Mouse (Mus musculus) liver, postnatal 0 days (tissue): ENCODE results near the gene Ercc6l. TPM values are rescaled to one million over a fixed set of nuclear protein-coding genes. Genes with fewer than 3 reads are reported as not detected.

Source experiments
- ATAC-seq: fragments of 200-750 bp; cut with Nextera tagmentation; 2 replicates; pipeline ENCODE4 v1.8.0; 2017; ENCODE audit warnings: mild to moderate bottlenecking, moderate library complexity
- DNase-seq: peaks from one replicate; pipeline ENCODE4 v3.0.0-alpha.2; 2016
- H3K27ac ChIP-seq: fragments of 300-500 bp; sonication (generic); 2 replicates; pipeline ENCODE4 v1.5.1; 2014; ENCODE audit warnings: antibody characterized with exemption, moderate library complexity, mild to moderate bottlenecking, low read depth
- H3K27me3 ChIP-seq: fragments of 300-500 bp; sonication (generic); 2 replicates; pipeline ENCODE4 v1.6.1; 2014; ENCODE audit warnings: low read length, control low read depth, mixed read lengths; ENCODE audit not compliant: insufficient read depth
- H3K36me3 ChIP-seq: fragments of 300-500 bp; sonication (generic); replicated peaks from 2 replicates; pipeline ENCODE4 v1.6.1; 2014; ENCODE audit warnings: mild to moderate bottlenecking, control low read depth, low read length, moderate library complexity, mixed read lengths; ENCODE audit not compliant: insufficient read depth
- H3K4me1 ChIP-seq: fragments of 300-500 bp; sonication (generic); 2 replicates; pipeline ENCODE4 v1.6.1; 2014; ENCODE audit warnings: antibody characterized with exemption, mild to moderate bottlenecking, control low read depth; ENCODE audit not compliant: insufficient read depth
- H3K4me2 ChIP-seq: fragments of 300-500 bp; sonication (generic); 2 replicates; pipeline ENCODE4 v1.6.1; 2014; ENCODE audit warnings: low read depth, mild to moderate bottlenecking, low read length, moderate library complexity, mixed read lengths
- H3K4me3 ChIP-seq: fragments of 300-500 bp; sonication (generic); 2 replicates; pipeline ENCODE4 v1.5.1; 2014; ENCODE audit warnings: low read depth, low read length
- H3K9ac ChIP-seq: fragments of 300-500 bp; sonication (generic); replicated peaks from 2 replicates; pipeline ENCODE4 v1.6.1; 2014; ENCODE audit warnings: mild to moderate bottlenecking, moderate library complexity
- H3K9me3 ChIP-seq: fragments of 300-500 bp; sonication (generic); 2 replicates; pipeline ENCODE4 v1.6.1; 2016; ENCODE audit warnings: mild to moderate bottlenecking, control low read depth, low read length, mixed read lengths
- CTCF ChIP-seq: sonication (generic); IDR thresholded peaks from 2 replicates; pipeline ENCODE4 v1.5.1; 2016; ENCODE audit warnings: antibody characterized with exemption, low read depth
- EP300 ChIP-seq: IDR thresholded peaks from 2 replicates; pipeline ENCODE4 v1.6.1; 2016; ENCODE audit warnings: antibody characterized with exemption, low read depth, mild to moderate bottlenecking
- WGBS: fragments of 180-500 bp; shearing (Covaris S2); extraction: QIAGEN DNeasy Blood & Tissue Kit; methylation state at CpG from one replicate; pipeline ENCODE4 v1.1.7; 2014; ENCODE audit not compliant: insufficient replicate concordance; 5-methylcytosine and 5-hydroxymethylcytosine counted together
- polyA plus RNA-seq: library from polyadenylated mRNA; unstranded; fragments of >200 nt; fragmentation: Nextera tagmentation; extraction: Ambion mirVana; gene quantifications from 2 replicates; pipeline ENCODE4 v1.2.1, GENCODE M21; 2015

The Ercc6l gene
- polyA plus RNA-seq, 1 experiment from 2014 or later = 3.2 TPM

DNA sequence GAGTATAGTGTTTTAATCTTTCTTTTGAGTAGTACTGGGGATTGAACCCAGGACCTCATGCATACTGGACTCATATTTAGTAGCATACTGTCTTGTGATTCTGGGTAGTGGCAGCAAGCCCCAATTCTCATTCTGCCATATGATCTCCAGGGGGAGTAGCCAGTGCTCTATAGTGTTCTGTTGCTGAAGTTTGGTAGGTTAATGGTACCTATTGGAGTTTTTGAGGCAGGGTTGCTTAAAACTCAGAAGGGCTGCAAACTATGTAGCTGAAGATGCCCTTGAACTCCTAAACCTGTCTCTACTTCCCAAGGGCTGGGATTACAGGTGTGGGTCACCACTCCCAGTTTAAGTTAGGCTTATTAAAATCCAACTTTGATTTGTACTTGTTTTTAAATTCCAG, 25.7 kb upstream of the Ercc6l start:
- Histone ChIP-seq H3K4me2 (no peak overlapping the region), H3K36me3 (peaks cover 23% of the 10 kb centered on the region)
- ATAC-seq = no peak

DNA sequence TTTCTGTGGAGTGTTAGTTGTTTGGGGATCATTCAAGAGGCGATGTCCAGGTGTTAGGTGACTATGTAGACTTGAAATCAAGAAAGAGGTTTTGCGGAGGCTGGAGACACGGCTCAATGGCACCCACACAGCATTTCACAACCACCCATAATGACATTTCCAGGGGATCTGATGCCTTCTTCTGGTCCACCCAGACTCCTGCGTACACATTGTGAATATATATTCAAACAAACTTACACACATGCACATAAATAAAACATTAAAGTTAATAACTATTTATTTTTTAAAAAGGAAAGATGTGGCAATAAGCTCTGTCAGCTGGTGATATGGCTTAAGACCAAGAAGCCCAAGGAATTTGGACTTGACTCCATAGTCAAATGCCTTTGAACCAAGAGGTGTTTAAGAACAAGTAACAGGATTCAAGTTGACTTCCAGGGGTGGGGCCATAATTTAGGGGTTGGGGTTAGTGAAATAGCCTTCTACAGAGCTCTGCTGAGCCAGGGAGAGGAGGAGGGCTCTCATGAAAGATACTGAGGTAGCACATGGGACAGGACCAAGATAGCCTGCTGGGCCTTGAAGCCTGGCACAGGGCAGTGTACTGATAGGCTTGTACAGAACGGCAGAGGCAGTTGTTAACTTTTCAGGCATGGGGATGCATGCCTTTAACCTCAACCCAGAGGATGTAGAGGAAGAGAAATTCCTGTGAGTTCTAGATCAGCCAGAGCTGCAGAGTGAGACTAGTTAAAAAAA, 18.8 kb upstream of the Ercc6l start:
- TF ChIP-seq EP300 (no peak), CTCF (no peak)
- H3K27ac ChIP-seq = no peak overlapping the region
- H3K36me3 ChIP-seq = no peaks in the 10 kb centered on the region
- ATAC-seq (no peak), DNase-seq (no peak)
- 83% methylated on average over 5 of the region's 5 CpGs for WGBS
- no peak overlapping the region for H3K9ac ChIP-seq
- H3K4me3 ChIP-seq = no peak overlapping the region
- no peaks in the 10 kb centered on the region for H3K27me3 ChIP-seq
- no peak overlapping the region for H3K4me2 ChIP-seq
- H3K9me3 ChIP-seq = no peaks in the 10 kb centered on the region
- no peaks in the 10 kb centered on the region for H3K4me1 ChIP-seq

More for the DNA sequence above, 25.7 kb upstream of the Ercc6l start:
- H3K4me1 ChIP-seq = no peaks in the 10 kb centered on the region
- H3K9ac ChIP-seq = no peak overlapping the region
- no peaks in the 10 kb centered on the region for H3K27me3 ChIP-seq
- no peak overlapping the region for H3K27ac ChIP-seq
- DNase-seq = no peak
- H3K4me3 ChIP-seq = no peak overlapping the region
- no peak for TF ChIP-seq EP300
- TF ChIP-seq CTCF = no peak
- no peaks in the 10 kb centered on the region for H3K9me3 ChIP-seq

DNA sequence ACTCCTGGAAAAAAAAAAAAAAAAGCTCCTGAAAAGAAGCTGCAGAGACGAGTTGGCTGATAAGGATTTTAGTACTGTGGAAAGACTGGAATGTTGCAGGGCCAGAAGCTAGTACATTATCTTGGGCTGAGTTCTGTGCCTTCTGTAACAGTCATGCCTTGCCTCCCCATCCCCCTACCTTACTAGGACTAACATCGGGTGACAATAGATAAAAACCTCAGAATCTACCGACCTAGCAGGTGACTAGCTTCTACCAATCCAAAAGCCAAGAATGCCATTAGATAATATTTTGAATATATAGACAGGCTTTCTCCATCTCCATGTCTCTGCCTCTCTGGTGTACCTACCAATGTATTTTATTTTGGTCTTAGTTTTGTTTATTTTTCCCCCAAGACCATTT, 14.0 kb upstream of the Ercc6l start:
- Histone ChIP-seq H3K4me1 (no peaks in the 10 kb centered on the region), H3K36me3 (no peaks in the 10 kb centered on the region), H3K4me3 (no peak overlapping the region), H3K9me3 (no peaks in the 10 kb centered on the region), H3K9ac (no peak overlapping the region), H3K4me2 (no peak overlapping the region), H3K27ac (no peak overlapping the region), H3K27me3 (no peaks in the 10 kb centered on the region)
- ATAC-seq (peak; percentile 67; the same call in 1 of the 2 replicates), DNase-seq (no peak)
- TF ChIP-seq EP300 (peak; percentile 25; the same call in 1 of the 2 replicates), CTCF (no peak)
- 41% methylated on average over 3 of the region's 3 CpGs for WGBS

DNA sequence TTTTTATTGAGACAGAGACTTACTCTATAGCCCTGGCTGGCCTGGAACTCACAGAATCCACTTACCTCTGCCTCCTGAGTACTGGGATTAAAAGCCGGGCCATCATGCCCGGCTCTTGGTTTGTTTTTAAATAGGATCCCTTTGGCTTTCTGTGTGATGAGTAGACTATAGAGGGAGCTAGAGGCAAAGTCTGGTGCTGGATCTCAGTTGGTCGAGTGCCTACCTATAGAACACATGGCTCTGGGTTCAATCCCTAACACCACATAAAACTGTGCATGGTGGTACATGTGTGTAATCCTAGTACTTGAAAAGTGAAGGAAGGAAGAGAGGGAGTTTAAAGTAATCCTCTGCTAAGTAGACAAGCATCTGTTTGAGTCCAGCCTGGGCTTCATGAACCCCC, 13.2 kb upstream of the Ercc6l start:
- Histone ChIP-seq H3K4me2 (no peak overlapping the region), H3K27ac (no peak overlapping the region), H3K4me3 (no peak overlapping the region), H3K4me1 (no peaks in the 10 kb centered on the region), H3K27me3 (no peaks in the 10 kb centered on the region), H3K36me3 (no peaks in the 10 kb centered on the region), H3K9me3 (no peaks in the 10 kb centered on the region), H3K9ac (no peak overlapping the region)
- no peak for DNase-seq
- 45% methylated on average over 3 of the region's 3 CpGs for WGBS
- TF ChIP-seq CTCF (peak; percentile 17; the same call in 1 of the 2 replicates), EP300 (no peak)
- ATAC-seq = no peak

DNA sequence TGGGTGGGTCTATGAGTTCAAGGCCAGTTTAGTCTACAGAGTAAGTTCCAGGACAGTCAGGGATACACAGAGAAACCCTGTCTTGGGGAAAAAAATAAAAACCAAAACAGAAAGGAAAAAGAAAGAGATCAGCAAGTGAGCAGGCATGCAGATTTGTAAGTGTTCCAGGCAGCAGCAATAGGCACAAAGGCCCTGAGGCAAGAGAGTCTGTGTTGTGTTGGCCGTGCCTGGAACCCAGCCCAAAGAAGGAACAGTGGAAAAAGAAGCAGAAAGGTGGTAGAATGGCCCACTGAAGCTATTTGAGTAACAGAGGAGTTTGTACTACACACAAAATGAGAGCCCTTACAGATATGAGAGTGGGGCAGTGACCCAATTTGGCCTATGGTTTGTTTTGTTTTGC, 12.8 kb upstream of the Ercc6l start:
- no peak overlapping the region for H3K9ac ChIP-seq
- no peaks in the 10 kb centered on the region for H3K4me1 ChIP-seq
- no peak overlapping the region for H3K4me2 ChIP-seq
- H3K4me3 ChIP-seq = no peak overlapping the region
- no peak for ATAC-seq
- H3K9me3 ChIP-seq = no peaks in the 10 kb centered on the region
- TF ChIP-seq EP300 (no peak), CTCF (no peak)
- H3K27ac ChIP-seq = no peak overlapping the region
- no peaks in the 10 kb centered on the region for H3K36me3 ChIP-seq
- no peaks in the 10 kb centered on the region for H3K27me3 ChIP-seq
- 65% methylated on average over 1 of the region's 1 CpGs for WGBS
- DNase-seq = no peak

DNA sequence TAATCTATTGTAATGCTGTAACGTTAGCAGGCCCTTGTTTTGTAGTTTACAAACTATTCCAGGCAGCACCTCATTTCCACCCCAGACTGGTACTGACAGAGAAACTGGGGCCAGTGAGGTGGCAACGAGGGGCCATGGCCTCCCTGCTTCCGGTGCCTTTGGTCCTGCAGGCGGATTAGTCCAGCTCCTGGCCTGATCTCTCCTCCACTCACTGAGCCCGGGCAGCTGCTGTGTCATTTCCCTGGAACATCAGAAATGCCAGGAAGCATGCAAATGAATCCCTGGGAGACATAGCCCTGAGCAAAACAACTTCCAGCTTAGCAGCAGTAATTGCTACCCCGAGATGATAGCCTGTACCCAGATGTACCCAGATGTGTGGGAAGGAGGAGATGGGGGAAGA, 10.1 kb upstream of the Ercc6l start:
- 48% methylated on average over 6 of the region's 6 CpGs for WGBS
- no peak for DNase-seq
- no peaks in the 10 kb centered on the region for H3K9me3 ChIP-seq
- H3K4me1 ChIP-seq = no peaks in the 10 kb centered on the region
- H3K27ac ChIP-seq = no peak overlapping the region
- H3K4me3 ChIP-seq = no peak overlapping the region
- no peak for TF ChIP-seq EP300
- no peak for TF ChIP-seq CTCF
- no peaks in the 10 kb centered on the region for H3K36me3 ChIP-seq
- no peak overlapping the region for H3K4me2 ChIP-seq
- 0 out of 2 replicates have a peak, but pooled peaks cover 6% of the 10 kb centered on the region for H3K27me3 ChIP-seq
- no peak for ATAC-seq
- no peak overlapping the region for H3K9ac ChIP-seq
